Mouse (Mus musculus): Measurements from ENCODE around the gene Paqr9.

DNA sequence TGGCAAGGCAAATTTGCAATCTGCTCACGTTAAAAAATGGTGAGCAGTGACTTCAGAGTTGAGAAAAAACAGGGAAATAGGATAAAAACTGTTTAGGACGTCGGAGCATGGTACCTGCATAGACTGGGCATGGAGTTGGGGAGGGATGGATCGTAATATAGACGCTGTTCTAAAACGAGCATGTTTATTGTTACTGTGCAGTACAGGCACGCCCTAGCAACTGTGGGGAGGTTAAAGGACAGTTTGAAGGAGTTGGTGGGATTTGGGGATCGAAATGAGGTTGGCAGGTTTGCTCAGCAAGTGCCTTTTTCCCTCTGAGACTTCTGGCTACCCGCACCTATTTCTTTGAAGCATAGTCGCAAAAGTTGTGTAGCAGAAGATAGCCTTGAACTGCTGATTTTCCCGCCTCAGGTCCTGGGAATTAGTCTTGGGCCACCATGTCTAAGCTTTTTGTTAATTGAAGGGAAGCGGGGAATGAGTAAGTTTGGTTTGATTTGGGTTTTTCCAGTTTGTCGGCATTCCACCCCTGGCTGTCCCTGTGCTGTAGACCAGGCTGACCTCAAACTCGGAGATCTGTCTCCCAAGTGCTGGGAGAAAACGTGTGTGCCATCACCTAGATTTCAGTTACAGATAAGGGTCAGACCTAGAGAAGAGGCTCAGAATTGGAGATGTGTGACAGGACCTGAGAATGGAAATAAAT lies 47.0 kb upstream of the Paqr9 start:
- no peak for TF ChIP-seq POLR2A (IDR thresholded peaks at IDR 0.05; ENCODE audit: low read depth, low read length)
- no peak for TF ChIP-seq CTCF (conservative IDR thresholded peaks at IDR 0.05; ENCODE audit: insufficient read depth, insufficient read length, low read depth, low read length)

All from kidney, adult 2 months (tissue).